In the genomic region with DNA sequence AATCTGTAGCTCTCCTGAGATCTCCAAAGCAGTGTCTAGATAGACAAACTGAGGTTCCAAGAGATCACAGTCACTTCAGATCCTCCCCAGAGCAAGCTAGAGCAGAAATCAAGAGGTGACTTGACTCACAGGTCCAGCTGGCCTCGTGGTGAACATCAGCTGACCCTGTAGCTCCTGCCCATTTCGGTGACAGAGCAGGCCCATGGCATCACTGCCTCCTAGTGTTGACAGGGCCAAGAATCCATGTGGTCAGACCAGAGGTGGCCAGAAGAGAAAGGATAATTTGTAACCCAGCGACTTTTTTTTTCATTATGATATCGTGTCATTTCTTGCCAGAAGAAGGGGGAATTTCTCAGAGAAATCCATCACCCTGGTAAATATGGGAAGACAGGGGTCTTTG, we compare ENCODE assay signal across 11 mouse cellular contexts. TPM values are rescaled to one million over a fixed set of nuclear protein-coding genes. Genes with fewer than 3 reads are reported as not detected.
DNase-seq lines count a peak whose midpoint lies in the region; ATAC-seq and TF ChIP-seq lines count a peak whose summit lies in the region.
"Had no signal": no experiment of that assay in that cellular context is flagged by ENCODE, and none has a peak within 500 bp of the region (broad histone marks: within the 10 kb centered on the region; RNA-seq: fewer than 3 reads in every experiment).

No protein-coding gene starts in this region.

- WGBS in intestine, postnatal 0 days = 58% methylated on average over 4 of the region's 4 CpGs
- WGBS in intestine, embryonic 15.5 days = 58% methylated on average over 4 of the region's 4 CpGs
- 29% methylated on average over 4 of the region's 4 CpGs for WGBS in liver, postnatal 0 days (ENCODE audit: insufficient replicate concordance)

- no peaks in the 10 kb centered on the region for H3K9me3 ChIP-seq in intestine, postnatal 0 days (ENCODE audit: control insufficient read depth)
- no peaks in the 10 kb centered on the region for H3K9me3 ChIP-seq in intestine, embryonic 15.5 days
- no peaks in the 10 kb centered on the region for H3K9me3 ChIP-seq in liver, postnatal 0 days (ENCODE audit: low read length)
- H3K9me3 ChIP-seq: hindbrain, embryonic 13.5 days had no signal

- H3K9ac ChIP-seq in intestine, postnatal 0 days (ENCODE audit: low read depth, low read length) = no peak overlapping the region
- H3K9ac ChIP-seq in intestine, embryonic 15.5 days = no peak overlapping the region
- no peak overlapping the region for H3K9ac ChIP-seq in liver, postnatal 0 days (replicated peaks)
- H3K9ac ChIP-seq: hindbrain, embryonic 13.5 days had no signal

- H3K27me3 ChIP-seq in intestine, postnatal 0 days (replicated peaks; ENCODE audit: control insufficient read depth, insufficient read depth, low read length) = no peaks in the 10 kb centered on the region
- H3K27me3 ChIP-seq in intestine, embryonic 15.5 days (replicated peaks) = no peaks in the 10 kb centered on the region
- no peaks in the 10 kb centered on the region for H3K27me3 ChIP-seq in liver, postnatal 0 days (ENCODE audit: insufficient read depth, low read length)
- H3K27me3 ChIP-seq: hindbrain, embryonic 13.5 days had no signal

- H3K27ac ChIP-seq in intestine, postnatal 0 days (ENCODE audit: low read depth, low read length) = no peak overlapping the region
- H3K27ac ChIP-seq in intestine, embryonic 15.5 days = no peak overlapping the region
- no peak overlapping the region for H3K27ac ChIP-seq in liver, postnatal 0 days (ENCODE audit: low read depth)
- H3K27ac ChIP-seq: hindbrain, embryonic 13.5 days had no signal

- H3K4me1 ChIP-seq in intestine, postnatal 0 days (replicated peaks; ENCODE audit: control insufficient read depth, insufficient read depth, low read length) = no peaks in the 10 kb centered on the region
- no peaks in the 10 kb centered on the region for H3K4me1 ChIP-seq in intestine, embryonic 15.5 days (replicated peaks)
- H3K4me1 ChIP-seq in liver, postnatal 0 days (ENCODE audit: insufficient read depth) = peaks cover 8% of the 10 kb centered on the region; the same call in 1 of the 2 replicates
- H3K4me1 ChIP-seq: hindbrain, embryonic 13.5 days had no signal

- TF ChIP-seq CTCF in intestine, postnatal 0 days (IDR thresholded peaks at IDR 0.05; ENCODE audit: low read depth) = peak; percentile 62
- TF ChIP-seq CTCF in liver, postnatal 0 days (IDR thresholded peaks at IDR 0.05; ENCODE audit: low read depth) = peak; percentile 57

- peak; percentile 44 for DNase-seq in 3134 (ENCODE audit: extremely low read depth, insufficient read length, low spot score)
- peak; percentile 58 for DNase-seq in 3T3-L1 (ENCODE audit: low read depth, low spot score)
- peak; percentile 28 for DNase-seq in liver, postnatal 0 days
- DNase-seq in ovary, adult 18-20 months (ENCODE audit: low spot score) = no peak
- DNase-seq in MN1 (ENCODE audit: low spot score) = no peak
- DNase-seq: cerebellum, postnatal 25 days had no signal

- H3K36me3 ChIP-seq in intestine, postnatal 0 days (ENCODE audit: control insufficient read depth, insufficient read depth) = no peaks in the 10 kb centered on the region
- no peaks in the 10 kb centered on the region for H3K36me3 ChIP-seq in intestine, embryonic 15.5 days
- H3K36me3 ChIP-seq in liver, postnatal 0 days (replicated peaks; ENCODE audit: insufficient read depth, low read length) = no peaks in the 10 kb centered on the region
- H3K36me3 ChIP-seq: hindbrain, embryonic 13.5 days had no signal

- H3K4me2 ChIP-seq in intestine, postnatal 0 days (replicated peaks; ENCODE audit: low read depth) = no peak overlapping the region
- no peak overlapping the region for H3K4me2 ChIP-seq in intestine, embryonic 15.5 days (replicated peaks)
- H3K4me2 ChIP-seq in liver, postnatal 0 days (ENCODE audit: low read depth, low read length) = no peak overlapping the region
- H3K4me2 ChIP-seq: hindbrain, embryonic 13.5 days had no signal

- no peak for TF ChIP-seq EP300 in liver, postnatal 0 days (IDR thresholded peaks at IDR 0.05; ENCODE audit: low read depth)

- ATAC-seq in intestine, postnatal 0 days = no peak
- ATAC-seq in intestine, embryonic 15.5 days = no peak
- peak; percentile 60; the same call in 1 of the 2 replicates for ATAC-seq in liver, postnatal 0 days

- no peak overlapping the region for H3K4me3 ChIP-seq in intestine, postnatal 0 days (ENCODE audit: low read depth, low read length)
- no peak overlapping the region for H3K4me3 ChIP-seq in intestine, embryonic 15.5 days (replicated peaks)
- H3K4me3 ChIP-seq in liver, postnatal 0 days (ENCODE audit: low read depth, low read length) = no peak overlapping the region
- H3K4me3 ChIP-seq: erythroblast, embryonic 14.5 days; hindbrain, embryonic 13.5 days had no signal

RNA-seq across cellular contexts. Expression of gene Bcl2l14, which starts 30.2 kb away (rescaled TPM):
- polyA plus RNA-seq in intestine, postnatal 0 days (2015; fragmentation: Nextera tagmentation; extraction: Ambion mirVana) = 2.0 and 2.7 TPM in 2 replicates
- polyA plus RNA-seq in intestine, embryonic 15.5 days (2015; fragmentation: Nextera tagmentation; extraction: Ambion mirVana) = 3.9 TPM in 2 replicates
- 0.14 and 0.26 TPM in 2 replicates for polyA plus RNA-seq in liver, postnatal 0 days (2015; fragmentation: Nextera tagmentation; extraction: Ambion mirVana)
- polyA plus RNA-seq: brain, embryonic 14.5 days; erythroblast, embryonic 14.5 days had no signal

Comparison
In these comparisons a context has a peak if more than half of its experiments do, and no peak if none do; other contexts are left out.
1. DNase-seq: peak in 3134 (single experiment), 3T3-L1 (single experiment) and liver, postnatal 0 days (single experiment); none in ovary, adult 18-20 months (single experiment) and MN1 (single experiment).